Mouse (Mus musculus) right cerebral cortex, postnatal 36 days (tissue): ENCODE measurements around the gene Prkab1.
A peak's percentile ranks its signal among the peaks of the same experiment; 100 is the strongest.

Source experiments
- DNase-seq, 2 experiments: peaks; one replicate each; pipeline ENCODE4 v3.0.0; 2022; ENCODE audit warnings: low spot score in 2 of 2, mixed read lengths in 1 of 2

Gene Prkab1

DNA sequence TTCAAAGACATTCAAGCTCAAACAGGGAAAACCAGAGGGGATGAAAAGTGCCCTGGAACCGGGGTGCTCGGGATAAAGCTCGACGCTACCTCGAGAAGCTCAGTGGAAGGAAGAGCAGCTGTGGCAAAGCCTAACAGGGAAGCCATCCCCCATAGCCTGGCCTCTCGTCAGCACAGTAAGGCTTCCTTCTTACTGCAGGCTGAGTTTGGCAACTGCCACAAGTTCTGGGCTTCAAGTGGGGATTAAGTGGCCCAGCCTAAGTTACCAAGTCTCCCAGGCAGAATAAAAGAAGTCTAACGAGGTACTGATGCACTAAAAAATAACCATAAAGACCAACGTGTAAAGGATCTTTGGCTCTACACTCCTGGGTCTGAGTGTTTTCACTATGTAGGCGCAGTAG lies 6.1 kb downstream of the Prkab1 start:
- no peak for DNase-seq

DNA sequence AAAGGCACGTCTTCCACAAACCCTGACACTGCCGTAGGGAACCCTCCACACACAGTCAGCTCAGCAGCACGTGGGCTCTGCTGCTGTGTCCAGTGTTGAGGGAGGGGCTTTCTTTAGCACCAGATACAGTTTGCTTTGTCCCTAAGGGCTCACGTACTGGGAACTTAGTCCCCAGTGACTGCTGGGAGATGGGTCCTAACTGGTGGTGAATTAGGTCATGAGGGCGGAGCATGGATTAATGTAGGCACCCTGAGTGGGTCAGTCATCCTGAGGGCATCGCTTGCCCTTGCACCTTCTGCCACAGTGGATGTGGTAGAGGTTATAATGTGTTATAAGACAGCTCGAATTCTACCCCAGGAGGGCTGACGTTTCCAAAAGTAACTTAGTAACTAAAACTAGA lies 6.9 kb downstream of the Prkab1 start:
- DNase-seq = no peak

DNA sequence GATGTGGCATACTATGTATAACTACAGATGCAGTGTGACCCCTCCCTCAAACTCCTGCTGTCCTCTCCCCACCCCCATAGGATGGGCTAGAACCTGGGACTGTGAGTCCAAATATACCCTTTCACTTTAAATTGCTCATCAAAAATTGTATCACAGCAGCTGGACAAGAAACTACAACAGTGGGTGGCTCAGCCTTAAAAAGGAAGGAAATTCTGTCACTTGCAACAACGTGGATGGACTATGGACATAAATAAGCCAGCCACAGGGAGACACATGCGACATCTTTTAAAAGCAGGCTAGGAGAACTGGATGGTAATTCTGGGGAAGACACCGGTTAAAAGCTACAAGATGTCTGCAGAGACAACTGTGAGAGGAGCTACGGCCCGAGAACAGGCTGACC lies 7.8 kb downstream of the Prkab1 start:
- DNase-seq = peak in 1 of 2 experiments; percentile 49

DNA sequence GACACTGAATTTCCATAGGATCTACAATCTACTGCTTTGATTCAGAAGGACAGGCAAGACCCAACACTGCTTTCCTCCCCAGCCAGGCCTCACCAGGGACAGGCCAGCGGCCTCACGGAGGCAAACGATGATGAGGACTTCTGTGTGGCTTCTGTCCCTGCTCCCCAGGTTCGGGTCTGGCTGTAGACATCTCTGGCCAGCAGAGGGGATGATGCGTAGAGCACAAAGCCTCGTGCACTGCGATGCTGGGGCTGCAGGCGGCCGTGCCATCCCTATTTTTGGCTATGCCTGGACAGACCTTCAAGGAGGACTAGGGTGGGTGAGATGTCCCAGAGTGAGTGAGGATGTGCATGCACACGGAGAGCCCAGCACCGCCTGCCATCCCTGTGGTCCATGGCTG lies 10.1 kb downstream of the Prkab1 start:
- no peak for DNase-seq

DNA sequence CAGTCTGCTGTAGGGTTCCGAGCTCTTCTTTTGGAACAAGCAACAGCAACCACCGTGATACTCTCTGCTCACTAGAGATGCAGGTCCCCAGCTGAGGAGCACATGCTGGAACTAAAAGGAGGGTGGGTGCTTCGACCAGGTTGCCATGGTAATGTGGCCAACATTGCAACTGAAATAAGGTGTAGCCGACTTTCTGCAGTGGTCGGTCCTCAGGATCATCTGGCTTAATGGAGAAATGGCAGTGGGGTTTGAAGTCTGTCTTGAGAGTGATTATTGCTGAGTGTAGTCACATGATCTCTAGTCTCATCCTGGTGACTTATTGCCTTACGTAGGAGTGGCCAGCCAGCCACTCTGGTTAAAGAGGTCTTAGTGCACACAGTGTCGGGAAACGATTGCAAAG lies 10.5 kb downstream of the Prkab1 start:
- no peak for DNase-seq

DNA sequence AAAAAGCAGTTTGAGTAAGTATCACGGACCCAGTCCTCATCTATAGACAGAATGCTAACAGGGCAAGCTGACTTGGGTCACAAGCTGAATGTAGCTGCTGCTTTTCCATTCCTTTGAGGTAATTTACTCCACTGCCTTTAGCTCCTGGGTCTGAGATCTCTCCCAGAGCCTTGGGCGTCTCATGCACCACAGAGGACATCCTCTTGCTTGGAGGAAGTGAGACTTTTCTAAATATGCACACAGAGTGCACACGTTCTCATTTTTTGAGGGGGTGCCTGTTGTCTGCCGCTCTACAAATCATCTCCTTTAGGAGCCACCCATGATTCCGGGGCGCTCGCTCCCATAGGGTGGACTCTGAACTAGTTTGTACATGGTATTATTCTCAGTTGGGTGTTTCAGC lies 11.8 kb downstream of the Prkab1 start:
- no peak for DNase-seq

DNA sequence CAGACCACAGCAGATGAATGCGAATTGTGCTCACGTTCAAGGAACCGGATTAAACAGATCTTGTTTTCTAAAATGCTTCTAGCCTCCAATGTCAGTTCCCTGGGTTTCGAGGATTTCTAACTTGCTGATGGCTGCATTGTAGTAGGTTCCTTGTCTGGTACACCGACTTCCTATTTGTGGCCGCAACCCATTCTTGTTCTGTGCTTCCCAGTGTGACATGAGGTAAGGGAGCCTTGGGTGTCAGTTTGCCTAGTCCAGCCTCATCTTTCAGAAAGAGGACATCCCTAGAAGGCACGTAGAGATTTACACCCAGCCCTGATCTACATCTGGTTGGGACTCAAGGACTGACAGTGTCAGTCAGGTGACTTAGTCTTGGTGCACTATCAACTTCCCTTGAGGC lies 12.6 kb downstream of the Prkab1 start:
- DNase-seq = no peak

DNA sequence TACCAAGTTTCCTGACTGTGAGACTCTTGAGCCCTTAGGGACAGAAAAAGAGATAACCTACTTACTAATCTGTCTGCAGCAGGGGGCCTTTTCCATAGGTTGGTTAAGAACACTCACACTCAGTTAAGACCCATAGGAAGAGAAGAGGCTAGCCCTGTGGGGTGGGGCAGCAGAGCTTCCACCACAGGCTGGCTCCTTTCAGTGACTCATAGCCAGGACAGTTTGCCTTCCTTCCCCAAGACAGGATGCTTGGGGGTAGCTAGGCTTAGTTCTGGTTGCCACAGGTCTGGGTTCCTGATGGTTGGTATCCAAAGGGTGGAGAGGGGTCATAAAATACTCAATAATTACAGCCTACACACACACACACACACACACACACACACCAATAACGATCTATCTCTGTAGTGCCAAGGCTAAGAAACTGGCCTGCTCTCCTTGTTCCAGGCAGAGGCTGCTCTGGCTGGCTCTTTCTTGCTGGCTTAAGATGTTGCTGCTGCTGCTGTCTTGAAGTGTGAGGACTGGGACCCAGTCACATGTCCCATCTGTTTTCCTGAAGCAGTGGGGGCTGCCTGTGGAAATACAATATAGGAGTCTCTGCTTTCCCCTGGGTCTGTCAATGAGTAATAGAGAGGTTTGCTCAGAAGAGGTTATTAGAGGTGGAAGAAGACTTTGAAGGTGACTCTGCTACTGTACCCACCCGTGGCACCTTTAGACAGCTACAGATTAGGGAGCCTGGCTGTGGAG lies 14.3 kb downstream of the Prkab1 start:
- DNase-seq = no peak

DNA sequence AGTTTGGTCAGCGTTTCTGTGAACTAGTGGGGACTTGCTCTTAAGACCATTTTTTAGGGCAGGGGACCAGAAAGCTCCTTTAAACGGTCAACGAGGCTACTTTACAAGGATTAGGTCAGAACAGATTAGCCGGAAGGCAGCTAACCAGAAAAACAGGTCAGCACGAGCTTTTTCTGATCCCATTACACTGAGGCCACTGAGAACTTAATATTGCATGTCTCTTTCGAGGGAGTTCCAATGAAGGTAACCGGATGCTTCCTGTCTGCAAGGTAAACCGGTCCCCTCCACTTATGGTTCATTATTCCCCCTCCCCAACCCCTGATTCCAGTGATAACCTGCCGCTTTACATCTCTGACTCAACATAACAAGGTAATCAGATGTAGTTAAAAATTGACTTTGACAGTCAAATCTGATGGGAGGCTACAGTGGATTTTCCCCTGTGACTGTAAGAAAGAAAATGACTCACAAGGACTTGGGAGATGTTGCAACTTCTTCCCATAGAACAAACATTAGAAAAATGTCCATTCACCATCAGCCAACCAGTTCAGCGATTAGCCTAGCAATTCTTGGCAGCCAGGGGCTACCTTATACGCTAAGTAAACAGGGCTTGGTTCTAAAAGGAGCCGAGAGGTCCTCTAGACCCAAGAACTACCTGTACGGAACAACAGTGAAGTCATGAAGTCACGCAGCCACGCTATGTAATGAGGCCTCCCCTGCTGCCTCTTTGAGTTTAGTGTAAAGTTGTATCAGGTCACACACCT lies 15.0 kb downstream of the Prkab1 start:
- no peak for DNase-seq

DNA sequence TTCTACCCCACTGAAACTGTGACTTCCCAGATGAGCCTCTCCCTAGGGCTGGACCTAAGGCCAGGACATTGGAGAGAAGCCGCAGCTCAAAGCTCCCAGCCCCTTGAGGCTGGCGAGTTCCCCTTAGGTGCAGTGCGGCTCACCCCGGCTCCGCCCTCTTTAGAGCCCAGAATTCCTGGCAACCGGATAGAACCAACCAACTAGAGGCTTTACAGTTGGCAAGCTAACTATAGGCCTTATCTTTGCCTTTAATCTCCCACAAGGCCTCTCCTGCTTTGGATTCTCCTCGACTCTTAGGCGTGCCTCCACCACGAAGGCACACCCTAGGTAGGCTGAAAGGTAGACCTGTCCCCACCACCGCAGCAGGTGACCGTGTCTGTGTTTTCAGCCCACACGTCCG lies 16.6 kb downstream of the Prkab1 start:
- DNase-seq = no peak

DNA sequence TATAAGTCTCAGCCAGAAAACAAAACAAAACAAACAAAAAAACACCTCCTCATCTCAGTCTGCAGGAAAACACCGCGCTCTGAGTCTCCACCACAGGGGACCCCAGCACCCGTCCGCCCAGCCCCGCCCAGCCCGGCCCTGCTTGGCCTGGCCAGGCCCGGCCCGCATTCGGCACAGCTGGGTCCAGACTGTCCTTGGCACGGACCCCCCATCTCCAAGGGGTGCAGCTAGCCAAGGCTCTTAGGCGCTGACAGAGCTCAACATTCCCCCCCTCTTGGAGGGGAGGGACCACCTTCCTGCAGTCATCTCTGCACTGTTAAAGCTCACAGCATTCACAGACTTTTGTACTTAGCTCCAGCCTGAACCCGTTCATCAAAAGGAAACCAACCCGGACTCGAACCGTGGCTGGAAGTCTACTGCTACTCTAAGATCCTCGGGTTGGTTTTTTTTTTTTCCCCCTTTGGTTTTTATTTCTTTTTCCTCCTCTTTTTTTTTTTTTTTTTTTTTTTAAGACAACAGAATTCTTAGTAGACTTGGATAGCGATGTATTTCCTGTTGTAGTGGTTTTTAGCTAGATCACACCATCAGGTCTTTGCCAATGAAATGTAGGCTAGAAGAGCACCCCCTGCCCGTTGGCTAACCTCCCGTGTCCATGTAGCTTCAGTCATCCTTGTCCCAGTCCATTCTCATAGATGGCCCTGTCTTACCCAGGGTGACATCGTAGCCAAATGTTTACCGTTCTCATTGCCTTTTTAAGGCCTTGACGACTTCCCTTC lies 17.8 kb downstream of the Prkab1 start:
- no peak for DNase-seq

DNA sequence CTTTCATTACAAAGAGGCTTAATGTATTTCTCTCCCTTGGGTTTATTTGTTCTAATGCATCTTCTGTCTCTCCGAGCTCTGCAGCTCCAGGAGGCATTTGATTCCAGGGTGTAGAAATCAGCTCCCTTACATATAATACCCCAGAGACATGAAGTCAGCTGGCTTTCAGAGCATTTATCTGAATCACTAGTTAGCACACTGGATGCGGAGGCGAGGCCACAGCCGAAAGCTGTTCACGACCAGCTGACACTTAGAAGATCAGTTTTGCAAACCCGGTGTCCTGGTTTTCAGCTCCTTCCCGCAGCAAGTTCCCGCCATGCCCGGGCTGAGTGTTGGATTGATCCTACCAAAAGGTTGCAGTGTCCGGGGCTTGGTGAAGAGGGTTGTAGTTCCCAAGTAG lies 20.0 kb downstream of the Prkab1 start:
- peak in 1 of 2 experiments; percentile 58 for DNase-seq

DNA sequence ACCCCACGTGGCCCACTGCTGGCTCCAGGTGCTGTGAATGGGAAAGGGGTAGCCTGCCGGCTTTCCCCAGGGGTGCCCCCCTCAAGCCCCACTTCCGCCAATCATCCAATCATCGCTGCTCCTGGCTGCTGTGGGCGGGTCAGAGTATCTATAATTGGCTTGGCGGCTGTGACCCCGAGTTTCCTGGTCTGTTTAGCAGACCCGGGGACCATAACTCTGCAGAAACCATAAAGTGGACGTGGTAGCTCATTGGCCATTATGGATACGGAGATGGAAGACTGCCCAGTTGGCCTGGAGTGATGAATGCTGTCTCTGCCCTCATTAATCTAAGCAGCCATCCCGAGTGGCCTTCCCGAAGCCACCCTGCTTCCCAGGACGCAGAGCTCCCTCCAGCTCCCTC lies 20.5 kb downstream of the Prkab1 start:
- DNase-seq = no peak

DNA sequence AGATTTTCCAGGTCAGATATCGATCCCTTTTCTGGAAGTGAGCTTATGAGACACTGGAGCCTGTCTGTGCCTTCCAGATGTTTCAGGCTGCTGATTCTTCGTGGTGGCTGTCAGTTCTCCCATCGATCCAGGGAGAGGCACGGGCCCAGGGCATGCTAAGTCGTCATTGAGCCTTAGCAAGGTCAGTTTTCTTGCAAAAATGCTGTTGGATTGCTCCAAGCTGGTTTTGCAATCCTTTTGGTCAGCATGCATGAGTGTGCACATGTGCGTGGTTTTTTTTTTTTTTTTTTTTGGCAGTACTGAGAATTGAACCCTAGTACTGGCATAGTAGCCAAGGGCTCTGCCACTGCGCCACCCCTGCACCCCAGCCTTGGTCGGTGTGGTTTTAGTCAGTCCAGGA lies 21.2 kb downstream of the Prkab1 start:
- DNase-seq = no peak

DNA sequence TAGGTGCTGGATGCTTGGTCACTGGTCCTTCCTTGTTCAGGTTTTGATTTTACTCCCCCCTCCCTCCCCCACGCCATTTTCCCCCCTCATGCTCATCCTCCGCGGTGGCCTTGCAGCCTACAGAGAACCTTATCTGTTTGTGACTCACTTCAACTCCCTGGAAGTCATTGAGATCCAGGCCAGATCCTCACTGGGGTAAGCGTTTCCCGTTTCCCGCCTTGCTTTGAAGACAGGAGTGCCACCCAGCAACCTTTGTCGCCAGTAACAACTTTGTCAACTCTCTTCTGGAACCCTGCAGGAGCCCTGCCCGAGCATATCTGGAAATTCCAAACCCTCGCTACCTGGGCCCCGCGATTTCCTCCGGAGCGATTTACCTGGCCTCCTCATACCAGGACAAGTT lies 26.9 kb downstream of the Prkab1 start:
- no peak for DNase-seq

DNA sequence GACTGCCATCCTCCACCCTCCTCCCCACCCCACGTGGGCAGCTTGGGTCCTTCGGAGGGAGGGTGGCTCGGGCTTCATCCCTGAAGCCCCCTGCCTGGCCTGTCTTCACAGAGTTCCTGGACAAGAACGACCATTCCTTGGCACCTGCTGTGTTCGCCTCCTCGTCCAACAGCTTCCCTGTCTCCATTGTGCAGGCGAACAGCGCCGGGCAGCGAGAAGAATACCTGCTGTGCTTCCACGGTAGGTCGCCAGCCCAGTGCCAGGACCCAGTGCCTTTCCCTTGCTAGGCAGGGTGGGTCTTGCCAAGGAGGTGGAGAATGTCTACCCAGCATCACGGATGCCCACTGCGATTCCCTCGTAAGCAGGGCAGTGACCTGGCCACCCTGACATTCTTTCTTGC lies 30.2 kb downstream of the Prkab1 start:
- no peak for DNase-seq

DNA sequence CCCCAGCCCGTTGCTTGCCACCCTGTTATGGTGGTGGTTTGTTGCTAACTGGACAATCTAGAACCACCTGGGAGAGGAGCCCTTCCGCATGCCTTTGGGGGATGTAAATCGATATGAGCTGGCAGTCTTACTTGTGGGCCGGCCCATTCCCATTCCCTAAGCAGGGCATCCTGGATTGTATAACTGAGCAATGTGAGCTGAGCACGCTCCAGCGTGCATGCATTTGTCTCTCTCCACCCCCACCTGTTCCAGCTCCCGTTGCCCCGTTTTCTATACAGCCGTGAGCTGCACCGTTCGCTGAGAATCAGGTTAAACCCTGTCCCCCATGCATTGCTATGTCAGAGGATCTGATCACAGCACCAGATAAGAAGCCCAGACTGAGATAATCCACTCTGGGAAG lies 32.6 kb downstream of the Prkab1 start:
- no peak for DNase-seq

DNA sequence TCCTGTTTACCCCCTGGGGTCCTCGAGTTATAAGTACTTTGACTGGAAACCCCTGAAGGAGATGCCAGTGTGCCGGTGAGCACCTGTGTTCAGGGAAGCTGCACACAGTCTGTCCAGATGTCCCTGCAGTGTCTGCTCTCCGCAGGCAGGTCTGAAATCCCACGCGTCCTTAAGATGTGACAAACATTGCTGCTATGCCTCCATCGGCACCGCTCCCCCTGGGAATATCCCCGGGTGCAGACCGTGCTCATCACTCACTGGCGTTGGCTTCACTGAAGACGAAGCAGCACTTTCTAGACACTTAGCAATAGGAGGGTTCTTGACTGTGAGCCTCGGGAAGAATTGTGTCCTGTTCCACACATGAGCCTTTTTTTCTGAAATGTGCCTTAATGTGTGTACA lies 37.0 kb downstream of the Prkab1 start:
- DNase-seq = no peak

DNA sequence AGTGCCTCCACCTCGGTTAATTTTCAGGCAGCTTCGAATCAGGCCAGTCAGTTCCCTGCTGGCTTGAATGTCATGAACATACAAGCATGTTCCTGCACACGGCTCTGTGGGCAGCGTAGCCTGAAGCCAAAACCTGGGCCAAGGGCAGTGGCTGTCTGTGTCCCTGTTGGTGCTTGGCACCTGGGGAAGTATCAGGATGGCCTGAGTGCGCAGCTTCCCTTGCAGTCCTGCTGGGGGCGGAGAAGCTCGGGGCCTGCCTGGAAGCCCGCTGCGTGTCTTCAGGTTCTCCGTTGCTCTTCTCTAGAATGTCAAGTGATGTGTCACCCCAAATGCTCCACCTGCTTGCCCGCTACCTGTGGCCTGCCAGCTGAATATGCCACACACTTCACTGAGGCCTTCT lies 39.2 kb downstream of the Prkab1 start:
- DNase-seq = no peak

DNA sequence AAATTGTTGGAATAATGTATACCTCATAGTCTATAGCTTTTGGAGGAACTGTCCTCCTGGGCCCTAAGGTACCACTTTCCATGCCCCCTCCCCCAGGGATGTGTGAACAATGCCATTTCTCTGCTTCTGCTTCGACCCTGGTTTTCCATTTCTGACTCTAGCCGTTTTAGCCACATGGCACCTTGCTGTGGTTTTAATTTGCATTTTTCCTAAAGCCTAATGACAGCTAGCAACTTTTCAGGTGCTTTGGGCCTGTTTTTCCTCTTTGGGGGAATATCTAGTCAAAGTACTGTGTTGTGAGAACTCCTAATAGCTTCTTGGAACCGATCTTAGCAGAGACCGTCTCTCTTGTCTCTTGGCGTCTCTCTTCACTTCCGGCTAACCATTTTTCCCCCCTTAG lies 39.9 kb downstream of the Prkab1 start:
- no peak for DNase-seq

DNA sequence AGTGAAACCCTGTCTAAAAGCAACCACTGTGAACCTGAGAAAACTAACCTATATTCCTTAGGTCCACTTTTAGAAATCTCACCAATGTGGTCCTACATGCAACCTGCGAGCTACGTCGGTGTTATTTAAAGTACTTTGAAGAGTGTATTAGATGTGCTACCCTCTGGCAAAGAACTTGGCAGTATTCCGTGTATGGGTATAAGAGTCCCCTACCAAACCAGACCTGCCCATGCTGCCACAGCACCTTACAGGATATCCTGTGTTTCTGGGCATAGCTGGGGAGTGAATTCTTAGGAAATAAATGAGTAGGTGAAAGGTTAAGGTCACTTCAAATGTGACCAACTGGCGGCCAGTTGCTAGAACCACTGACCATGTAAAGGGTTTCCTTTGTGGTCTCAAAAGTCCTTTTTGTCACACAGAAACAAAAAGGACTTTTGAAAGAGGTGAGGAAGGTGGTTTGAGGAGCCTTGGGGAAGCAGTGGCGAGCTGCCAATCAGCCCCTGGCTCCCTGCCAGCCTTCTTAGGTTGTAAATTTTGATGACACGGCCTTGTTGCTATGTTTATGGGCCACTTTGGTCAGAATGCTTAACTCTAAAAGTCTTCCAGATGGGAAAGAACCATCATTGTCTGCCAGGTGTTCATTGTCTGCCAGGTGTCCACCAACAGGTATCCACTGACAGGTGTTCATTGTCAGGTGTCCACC lies 41.5 kb downstream of the Prkab1 start:
- no peak for DNase-seq

DNA sequence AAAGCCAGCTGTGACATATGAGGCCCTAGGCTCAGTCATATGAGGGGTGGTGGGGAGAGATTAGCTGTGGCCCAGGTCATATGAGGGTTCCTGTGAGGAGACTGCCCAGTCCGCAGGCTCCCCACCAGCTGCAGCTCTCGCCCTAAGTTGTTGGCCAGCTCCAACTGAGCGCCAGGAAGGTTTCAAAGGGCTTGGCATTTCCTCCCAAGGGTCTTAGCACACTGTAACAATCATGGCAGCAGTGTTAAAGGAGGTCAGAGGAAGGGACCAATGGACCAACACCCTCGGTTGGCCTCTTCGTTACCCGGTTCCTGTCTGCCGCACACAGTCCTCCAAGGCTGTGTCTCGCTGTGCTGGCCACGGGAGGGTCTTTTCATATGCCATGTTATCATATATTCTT lies 43.8 kb downstream of the Prkab1 start:
- no peak for DNase-seq
